Mouse (Mus musculus): ENCODE results near the gene Tln2. TPM values are rescaled to one million over a fixed set of nuclear protein-coding genes. Genes with fewer than 3 reads are reported as not detected.

Gene Tln2
- polyA plus RNA-seq, 1 experiment: 17.0 TPM

DNA sequence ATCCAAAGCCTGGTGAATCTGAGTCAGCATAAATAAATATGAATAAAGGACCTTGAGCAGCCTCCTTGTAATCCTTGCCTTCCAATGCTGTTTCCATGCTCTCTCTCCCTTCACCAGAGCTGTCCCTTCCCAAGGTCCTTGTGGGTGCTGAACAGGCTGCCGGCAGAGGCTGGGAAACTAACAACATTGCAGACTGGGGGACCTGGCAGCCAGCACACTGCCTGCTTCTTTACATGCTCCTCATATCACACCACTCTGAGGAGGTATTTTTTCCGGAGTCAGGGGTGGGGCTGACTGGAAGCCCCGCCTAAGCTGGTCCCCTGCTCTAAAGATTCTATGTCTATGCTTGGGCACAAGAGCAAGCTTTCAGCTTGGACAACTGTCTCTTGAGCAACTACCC, 64.2 kb downstream of the Tln2 start:
- Histone ChIP-seq H3K27me3 (ENCODE audit: control insufficient read depth, insufficient read depth, low read length, poor library complexity, severe bottlenecking) (no peaks in the 10 kb centered on the region), H3K9ac (ENCODE audit: low read depth, poor library complexity, severe bottlenecking) (no peak overlapping the region), H3K4me1 (ENCODE audit: control insufficient read depth, insufficient read depth, low read length) (no peaks in the 10 kb centered on the region), H3K4me3 (ENCODE audit: low read depth, low read length) (no peak overlapping the region), H3K9me3 (replicated peaks; ENCODE audit: control insufficient read depth, insufficient read depth, low read length, poor library complexity, severe bottlenecking) (no peaks in the 10 kb centered on the region), H3K27ac (ENCODE audit: insufficient read depth, low read length) (no peak overlapping the region), H3K36me3 (ENCODE audit: control insufficient read depth, insufficient read depth, low read length, poor library complexity, severe bottlenecking) (no peaks in the 10 kb centered on the region)
- TF ChIP-seq CTCF (IDR thresholded peaks at IDR 0.05; ENCODE audit: low read depth, low read length) (no peak), POLR2A (IDR thresholded peaks at IDR 0.05; ENCODE audit: insufficient read depth, low read length) (no peak), EP300 (IDR thresholded peaks at IDR 0.05; ENCODE audit: insufficient read depth, low read depth, low read length) (no peak)

GRCm38 (mm10) chr9:67493876-67494552, 65.5 kb downstream of the Tln2 start:
- no peak for TF ChIP-seq CTCF (IDR thresholded peaks at IDR 0.05; ENCODE audit: low read depth, low read length)
- TF ChIP-seq EP300 (IDR thresholded peaks at IDR 0.05; ENCODE audit: insufficient read depth, low read depth, low read length): no peak
- TF ChIP-seq POLR2A (IDR thresholded peaks at IDR 0.05; ENCODE audit: insufficient read depth, low read length): no peak
- no peaks in the 10 kb centered on the region for H3K36me3 ChIP-seq (ENCODE audit: control insufficient read depth, insufficient read depth, low read length, poor library complexity, severe bottlenecking)
- no peak overlapping the region for H3K9ac ChIP-seq (ENCODE audit: low read depth, poor library complexity, severe bottlenecking)
- no peak overlapping the region for H3K4me3 ChIP-seq (ENCODE audit: low read depth, low read length)
- H3K27me3 ChIP-seq (ENCODE audit: control insufficient read depth, insufficient read depth, low read length, poor library complexity, severe bottlenecking): no peaks in the 10 kb centered on the region
- no peak overlapping the region for H3K27ac ChIP-seq (ENCODE audit: insufficient read depth, low read length)
- no peaks in the 10 kb centered on the region for H3K4me1 ChIP-seq (ENCODE audit: control insufficient read depth, insufficient read depth, low read length)
- H3K9me3 ChIP-seq (replicated peaks; ENCODE audit: control insufficient read depth, insufficient read depth, low read length, poor library complexity, severe bottlenecking): no peaks in the 10 kb centered on the region

- no peak for TF ChIP-seq POLR2A (IDR thresholded peaks at IDR 0.05; ENCODE audit: insufficient read depth, low read length)
- no peak for TF ChIP-seq EP300 (IDR thresholded peaks at IDR 0.05; ENCODE audit: insufficient read depth, low read depth, low read length)
- H3K4me1 ChIP-seq (ENCODE audit: control insufficient read depth, insufficient read depth, low read length): peaks cover 3% of the 10 kb centered on the region
- no peaks in the 10 kb centered on the region for H3K27me3 ChIP-seq (ENCODE audit: control insufficient read depth, insufficient read depth, low read length, poor library complexity, severe bottlenecking)
- no peaks in the 10 kb centered on the region for H3K36me3 ChIP-seq (ENCODE audit: control insufficient read depth, insufficient read depth, low read length, poor library complexity, severe bottlenecking)
- H3K27ac ChIP-seq (ENCODE audit: insufficient read depth, low read length): no peak overlapping the region
- no peaks in the 10 kb centered on the region for H3K9me3 ChIP-seq (replicated peaks; ENCODE audit: control insufficient read depth, insufficient read depth, low read length, poor library complexity, severe bottlenecking)
- no peak overlapping the region for H3K9ac ChIP-seq (ENCODE audit: low read depth, poor library complexity, severe bottlenecking)
- no peak overlapping the region for H3K4me3 ChIP-seq (ENCODE audit: low read depth, low read length)
These were observed 70.1 kb downstream of the Tln2 start for GRCm38 (mm10) chr9:67489370-67489769.

- H3K9ac ChIP-seq (ENCODE audit: low read depth, poor library complexity, severe bottlenecking): no peak overlapping the region
- no peak overlapping the region for H3K4me3 ChIP-seq (ENCODE audit: low read depth, low read length)
- peaks cover 3% of the 10 kb centered on the region for H3K4me1 ChIP-seq (ENCODE audit: control insufficient read depth, insufficient read depth, low read length)
- no peak overlapping the region for H3K27ac ChIP-seq (ENCODE audit: insufficient read depth, low read length)
- H3K36me3 ChIP-seq (ENCODE audit: control insufficient read depth, insufficient read depth, low read length, poor library complexity, severe bottlenecking): no peaks in the 10 kb centered on the region
- no peak for TF ChIP-seq EP300 (IDR thresholded peaks at IDR 0.05; ENCODE audit: insufficient read depth, low read depth, low read length)
- TF ChIP-seq CTCF (IDR thresholded peaks at IDR 0.05; ENCODE audit: low read depth, low read length): no peak
- no peak for TF ChIP-seq POLR2A (IDR thresholded peaks at IDR 0.05; ENCODE audit: insufficient read depth, low read length)
- H3K27me3 ChIP-seq (ENCODE audit: control insufficient read depth, insufficient read depth, low read length, poor library complexity, severe bottlenecking): no peaks in the 10 kb centered on the region
- no peaks in the 10 kb centered on the region for H3K9me3 ChIP-seq (replicated peaks; ENCODE audit: control insufficient read depth, insufficient read depth, low read length, poor library complexity, severe bottlenecking)
These were observed 72.9 kb downstream of the Tln2 start for GRCm38 (mm10) chr9:67486621-67487020.

- TF ChIP-seq CTCF (IDR thresholded peaks at IDR 0.05; ENCODE audit: low read depth, low read length): no peak
- no peak for TF ChIP-seq POLR2A (IDR thresholded peaks at IDR 0.05; ENCODE audit: insufficient read depth, low read length)
- no peak for TF ChIP-seq EP300 (IDR thresholded peaks at IDR 0.05; ENCODE audit: insufficient read depth, low read depth, low read length)
- Histone ChIP-seq H3K27me3 (ENCODE audit: control insufficient read depth, insufficient read depth, low read length, poor library complexity, severe bottlenecking) (no peaks in the 10 kb centered on the region), H3K36me3 (ENCODE audit: control insufficient read depth, insufficient read depth, low read length, poor library complexity, severe bottlenecking) (no peaks in the 10 kb centered on the region), H3K4me3 (ENCODE audit: low read depth, low read length) (no peak overlapping the region), H3K9ac (ENCODE audit: low read depth, poor library complexity, severe bottlenecking) (no peak overlapping the region), H3K4me1 (ENCODE audit: control insufficient read depth, insufficient read depth, low read length) (peaks cover 3% of the 10 kb centered on the region), H3K27ac (ENCODE audit: insufficient read depth, low read length) (0 out of 2 replicates have a peak overlapping the region, but pooled peaks have one; percentile 12), H3K9me3 (replicated peaks; ENCODE audit: control insufficient read depth, insufficient read depth, low read length, poor library complexity, severe bottlenecking) (no peaks in the 10 kb centered on the region)
These were observed 74.1 kb downstream of the Tln2 start for GRCm38 (mm10) chr9:67485169-67486072.

DNA sequence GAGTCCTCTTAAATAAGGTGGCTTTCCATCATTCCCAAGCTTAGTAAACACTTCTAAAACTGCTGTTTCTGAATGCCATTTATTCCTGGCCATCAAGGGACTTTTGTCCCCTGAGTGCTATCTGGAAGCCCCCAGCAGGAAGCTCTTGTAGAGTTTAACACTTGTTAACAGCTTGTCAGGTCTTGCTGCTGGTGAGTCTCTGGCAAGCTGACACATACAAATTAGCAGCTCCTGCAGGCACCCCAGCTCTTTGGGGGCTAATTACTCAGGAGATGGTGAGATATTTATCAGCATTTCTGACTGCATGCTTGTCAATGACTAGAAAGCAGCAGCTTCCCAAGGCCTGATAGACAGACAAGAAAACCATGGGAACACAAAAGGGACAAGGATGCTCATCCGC, 77.2 kb downstream of the Tln2 start:
- Histone ChIP-seq H3K4me1 (ENCODE audit: control insufficient read depth, insufficient read depth, low read length) (peaks cover 3% of the 10 kb centered on the region), H3K27me3 (ENCODE audit: control insufficient read depth, insufficient read depth, low read length, poor library complexity, severe bottlenecking) (no peaks in the 10 kb centered on the region), H3K36me3 (ENCODE audit: control insufficient read depth, insufficient read depth, low read length, poor library complexity, severe bottlenecking) (no peaks in the 10 kb centered on the region), H3K4me3 (ENCODE audit: low read depth, low read length) (no peak overlapping the region), H3K9me3 (replicated peaks; ENCODE audit: control insufficient read depth, insufficient read depth, low read length, poor library complexity, severe bottlenecking) (no peaks in the 10 kb centered on the region), H3K27ac (ENCODE audit: insufficient read depth, low read length) (no peak overlapping the region), H3K9ac (ENCODE audit: low read depth, poor library complexity, severe bottlenecking) (no peak overlapping the region)
- TF ChIP-seq POLR2A (IDR thresholded peaks at IDR 0.05; ENCODE audit: insufficient read depth, low read length) (no peak), CTCF (IDR thresholded peaks at IDR 0.05; ENCODE audit: low read depth, low read length) (no peak), EP300 (IDR thresholded peaks at IDR 0.05; ENCODE audit: insufficient read depth, low read depth, low read length) (no peak)

Data from ES-Bruce4 (cell line).